In genomic region chrX:52694392-52694791, GRCm38 (mm10) we compare ENCODE assay signal across 15 mouse cellular contexts.
DNase-seq lines count a peak whose midpoint lies in the region; ATAC-seq and TF ChIP-seq lines count a peak whose summit lies in the region.
"Had no signal": no experiment of that assay in that cellular context is flagged by ENCODE, and none has a peak within 500 bp of the region (broad histone marks: within the 10 kb centered on the region; RNA-seq: fewer than 3 reads in every experiment).

No protein-coding gene starts in this region.

- no peak for TF ChIP-seq EP300 in liver, embryonic 14.5 days (IDR thresholded peaks at IDR 0.05; ENCODE audit: low read depth)

- H3K4me2 ChIP-seq in liver, embryonic 14.5 days (ENCODE audit: low read depth) = no peak overlapping the region
- H3K4me2 ChIP-seq in liver, embryonic 11.5 days = no peak overlapping the region
- H3K4me2 ChIP-seq: heart, embryonic 12.5 days; hindbrain, embryonic 13.5 days; limb, embryonic 12.5 days; midbrain, embryonic 15.5 days had no signal

- 51% methylated on average over 2 of the region's 2 CpGs for WGBS in liver, embryonic 14.5 days (ENCODE audit: insufficient replicate concordance)
- WGBS in liver, embryonic 11.5 days = 62% methylated on average over 2 of the region's 2 CpGs

- TF ChIP-seq CTCF in gastrocnemius, adult 2 months (IDR thresholded peaks at IDR 0.05) = peak; percentile 50
- 0 out of 2 replicates have a peak, but pooled peaks have one; percentile 13 for TF ChIP-seq CTCF in liver, embryonic 14.5 days (IDR thresholded peaks at IDR 0.05; ENCODE audit: low read depth)

- H3K4me3 ChIP-seq in gastrocnemius, adult 2 months = no peak overlapping the region
- H3K4me3 ChIP-seq in liver, embryonic 14.5 days (ENCODE audit: insufficient read depth in 1 of 2, low read depth in 2 of 2, low read length in 2 of 2) = no peak overlapping the region
- no peak overlapping the region for H3K4me3 ChIP-seq in liver, embryonic 11.5 days (ENCODE audit: low read depth, low read length)
- H3K4me3 ChIP-seq: heart, embryonic 12.5 days; hindbrain, embryonic 13.5 days; limb, embryonic 12.5 days; midbrain, embryonic 15.5 days had no signal

- H3K4me1 ChIP-seq in liver, embryonic 14.5 days (replicated peaks; ENCODE audit: control insufficient read depth in 2 of 2, insufficient read depth in 2 of 2, low read length in 1 of 2) = no peaks in the 10 kb centered on the region
- no peaks in the 10 kb centered on the region for H3K4me1 ChIP-seq in liver, embryonic 11.5 days (replicated peaks; ENCODE audit: control insufficient read depth, insufficient read depth, low read length)
- H3K4me1 ChIP-seq: heart, embryonic 12.5 days; hindbrain, embryonic 13.5 days; limb, embryonic 12.5 days; midbrain, embryonic 15.5 days had no signal

- H3K9ac ChIP-seq in liver, embryonic 14.5 days (replicated peaks) = no peak overlapping the region
- H3K9ac ChIP-seq in liver, embryonic 11.5 days (ENCODE audit: low read depth, low read length) = no peak overlapping the region
- H3K9ac ChIP-seq: heart, embryonic 12.5 days; hindbrain, embryonic 13.5 days; limb, embryonic 12.5 days; midbrain, embryonic 15.5 days had no signal

- intact Hi-C loops in gastrocnemius, adult 2 months (cut with DNase I) = loop anchor here (10.0 kb wide), 1 partner anchor 240 kb away; no protein-coding TSS in a partner anchor

- H3K36me3 ChIP-seq in liver, embryonic 14.5 days (replicated peaks; ENCODE audit: control insufficient read depth, insufficient read depth, low read depth) = no peaks in the 10 kb centered on the region
- no peaks in the 10 kb centered on the region for H3K36me3 ChIP-seq in liver, embryonic 11.5 days (ENCODE audit: control insufficient read depth, insufficient read depth, low read length)
- H3K36me3 ChIP-seq: heart, embryonic 12.5 days; hindbrain, embryonic 13.5 days; limb, embryonic 12.5 days; midbrain, embryonic 15.5 days had no signal

- no peak for DNase-seq in gastrocnemius, adult 2 months
- no peak for DNase-seq in gastrocnemius, postnatal 10 days
- no peak for DNase-seq in liver, embryonic 14.5 days (ENCODE audit: low read depth in 3 of 3, low spot score in 3 of 3)
- no peak for DNase-seq in liver, embryonic 11.5 days (ENCODE audit: low spot score)
- peak; percentile 21 for DNase-seq in forelimb bud, embryonic 11.5 days (ENCODE audit: low read depth, low spot score)
- no peak for DNase-seq in cerebellum, adult 9-10 months
- no peak for DNase-seq in spleen, postnatal 36 days (ENCODE audit: low spot score in 2 of 2)
- DNase-seq: adrenal gland, postnatal 10 days; right cerebral cortex, adult 18-20 months; thymus, postnatal 36 days had no signal

- no peaks in the 10 kb centered on the region for H3K27me3 ChIP-seq in liver, embryonic 14.5 days (ENCODE audit: control insufficient read depth, insufficient read depth, low read length)
- H3K27me3 ChIP-seq in liver, embryonic 11.5 days (replicated peaks; ENCODE audit: control insufficient read depth, insufficient read depth, low read length) = 0 out of 2 replicates have a peak, but pooled peaks cover 2% of the 10 kb centered on the region
- H3K27me3 ChIP-seq: heart, embryonic 12.5 days; hindbrain, embryonic 13.5 days; limb, embryonic 12.5 days; midbrain, embryonic 15.5 days had no signal

- H3K9me3 ChIP-seq in liver, embryonic 14.5 days (ENCODE audit: control insufficient read depth, low read length) = no peaks in the 10 kb centered on the region
- H3K9me3 ChIP-seq in liver, embryonic 11.5 days (ENCODE audit: control insufficient read depth, low read length) = no peaks in the 10 kb centered on the region
- H3K9me3 ChIP-seq: heart, embryonic 12.5 days; hindbrain, embryonic 13.5 days; limb, embryonic 12.5 days; midbrain, embryonic 15.5 days had no signal

- H3K27ac ChIP-seq in gastrocnemius, adult 2 months = no peak overlapping the region
- no peak overlapping the region for H3K27ac ChIP-seq in liver, embryonic 14.5 days
- no peak overlapping the region for H3K27ac ChIP-seq in liver, embryonic 11.5 days (ENCODE audit: low read depth, low read length)
- H3K27ac ChIP-seq: hindbrain, embryonic 13.5 days; limb, embryonic 12.5 days; midbrain, embryonic 15.5 days had no signal

- ATAC-seq in liver, embryonic 14.5 days (ENCODE audit: insufficient read depth) = no peak
- no peak for ATAC-seq in liver, embryonic 11.5 days (replicated peaks; ENCODE audit: low FRiP score)
- ATAC-seq in CD4-positive, CD25-positive, alpha-beta regulatory T cell, adult 4 months = peak; percentile 54
- ATAC-seq: midbrain, embryonic 15.5 days had no signal
